Mouse (Mus musculus): ENCODE results near the gene 1700029J07Rik.

- no peak for TF ChIP-seq POLR2A (IDR thresholded peaks at IDR 0.05; ENCODE audit: low read depth, low read length)
- TF ChIP-seq CTCF (IDR thresholded peaks at IDR 0.05; ENCODE audit: borderline replicate concordance, insufficient read depth, low read length): no peak
These were observed 61.3 kb downstream of the 1700029J07Rik start for GRCm38 (mm10) chr8:45913707-45914106.

Measured in embryonic fibroblast, embryonic 13.5 days (primary cell).